Mouse (Mus musculus) forebrain, embryonic 14.5 days (tissue): ENCODE results near the gene Rtbdn. TPM values are rescaled to one million over a fixed set of nuclear protein-coding genes. Genes with fewer than 3 reads are reported as not detected.

ENCODE experiments used
- ATAC-seq: fragments of 200-750 bp; cut with Nextera tagmentation; 2 replicates; pipeline ENCODE4 v1.8.0; 2017; ENCODE audit warnings: mild to moderate bottlenecking, moderate library complexity
- DNase-seq: peaks from one replicate; pipeline ENCODE4 v3.0.0-alpha.2; 2015; ENCODE audit warnings: low spot score
- H3K27ac ChIP-seq: fragments of 300-500 bp; sonication (generic); 2 replicates; pipeline ENCODE4 v1.5.1; 2014; ENCODE audit warnings: low read depth, mild to moderate bottlenecking, control low read depth, low read length, moderate library complexity
- H3K27me3 ChIP-seq: fragments of 300-500 bp; sonication (generic); replicated peaks from 2 replicates; pipeline ENCODE4 v1.6.1; 2014; ENCODE audit warnings: low read length, control low read depth, mixed read lengths; ENCODE audit not compliant: control insufficient read depth, insufficient read depth
- H3K36me3 ChIP-seq: fragments of 300-500 bp; sonication (generic); 2 replicates; pipeline ENCODE4 v1.6.1; 2014; ENCODE audit warnings: low read length, control low read depth; ENCODE audit not compliant: control insufficient read depth, insufficient read depth
- H3K4me1 ChIP-seq: fragments of 300-500 bp; sonication (generic); 2 replicates; pipeline ENCODE4 v1.6.1; 2014; ENCODE audit warnings: antibody characterized with exemption, low read length, control low read depth; ENCODE audit not compliant: control insufficient read depth, insufficient read depth
- H3K4me2 ChIP-seq: fragments of 300-500 bp; sonication (generic); 2 replicates; pipeline ENCODE4 v1.6.1; 2014; ENCODE audit warnings: mild to moderate bottlenecking, control low read depth, low read length
- H3K4me3 ChIP-seq: fragments of 300-500 bp; sonication (generic); 2 replicates; pipeline ENCODE4 v1.5.1; 2014; ENCODE audit warnings: low read depth, low read length, control low read depth
- H3K9ac ChIP-seq: fragments of 300-500 bp; sonication (generic); 2 replicates; pipeline ENCODE4 v1.6.1; 2014; ENCODE audit warnings: mild to moderate bottlenecking, low read length, control low read depth, moderate library complexity
- H3K9me3 ChIP-seq: fragments of 300-500 bp; sonication (generic); replicated peaks from 2 replicates; pipeline ENCODE4 v1.6.1; 2016; ENCODE audit warnings: low read length, control low read depth, mixed read lengths; ENCODE audit not compliant: control insufficient read depth
- WGBS: fragments of 180-500 bp; shearing (Covaris S2); extraction: QIAGEN DNeasy Blood & Tissue Kit; methylation state at CpG from one replicate; pipeline ENCODE4 v1.1.7; 2014; 5-methylcytosine and 5-hydroxymethylcytosine counted together
- polyA plus RNA-seq: library from polyadenylated mRNA; unstranded; fragments of >200 nt; fragmentation: Nextera tagmentation; extraction: Ambion mirVana; gene quantifications from 2 replicates; pipeline ENCODE4 v1.2.1, GENCODE M21; 2014

Rtbdn gene
- polyA plus RNA-seq, 1 experiment from 2014 or later, result 0.47 TPM

DNA sequence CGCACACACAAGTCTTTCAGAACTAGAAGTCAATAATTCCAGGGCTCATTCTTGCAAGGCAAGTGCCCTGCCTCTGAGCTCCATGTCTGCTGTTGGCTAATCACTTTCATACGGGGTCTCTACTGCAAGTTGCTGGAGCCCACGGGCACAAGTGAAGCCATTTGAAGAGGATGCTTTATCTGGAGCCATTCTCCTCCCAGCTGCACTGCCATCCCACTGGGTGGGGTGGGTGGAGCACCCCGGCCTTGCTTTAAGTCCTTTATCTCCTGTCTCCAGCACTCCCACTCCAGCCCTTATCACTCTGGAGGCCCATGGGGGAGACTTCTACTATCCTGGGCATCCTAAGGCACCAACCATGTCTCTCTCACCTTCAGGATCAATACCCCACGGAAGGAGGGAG lies 24.1 kb downstream of the Rtbdn start:
- H3K27ac ChIP-seq, result 0 out of 2 replicates have a peak overlapping the region, but pooled peaks have one; percentile 84

DNA sequence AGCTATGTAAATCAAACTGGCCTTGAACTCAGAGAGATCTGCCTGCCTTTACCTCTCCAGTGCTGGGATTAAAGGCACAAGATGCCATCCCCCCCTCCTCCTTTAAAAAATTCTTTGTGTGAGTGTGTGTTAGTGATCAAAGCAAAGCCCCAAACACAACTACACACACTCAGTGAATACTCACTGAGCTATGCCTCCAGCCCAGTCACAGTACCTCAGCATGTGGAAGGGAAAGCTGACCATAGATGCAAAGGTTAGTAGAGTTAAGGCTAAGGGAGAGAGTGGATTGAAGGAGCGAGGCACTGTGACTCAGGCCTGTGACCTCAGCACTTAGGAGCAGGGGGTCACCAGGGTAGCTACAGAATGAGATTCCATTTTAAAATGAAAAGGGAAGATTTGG lies 26.3 kb downstream of the Rtbdn start:
- peaks cover 49% of the 10 kb centered on the region for H3K36me3 ChIP-seq
- no peak for ATAC-seq
- H3K9ac ChIP-seq, result no peak overlapping the region
- no peaks in the 10 kb centered on the region for H3K9me3 ChIP-seq
- peaks cover 14% of the 10 kb centered on the region for H3K27me3 ChIP-seq
- H3K4me1 ChIP-seq, result peaks cover 29% of the 10 kb centered on the region
- 82% methylated on average over 1 of the region's 1 CpGs for WGBS
- H3K4me2 ChIP-seq, result no peak overlapping the region
- DNase-seq, result no peak
- H3K4me3 ChIP-seq, result no peak overlapping the region
- no peak overlapping the region for H3K27ac ChIP-seq

More for the DNA sequence above, 24.1 kb downstream of the Rtbdn start:
- WGBS, result 67% methylated on average over 5 of the region's 5 CpGs
- no peaks in the 10 kb centered on the region for H3K27me3 ChIP-seq
- no peaks in the 10 kb centered on the region for H3K9me3 ChIP-seq
- peak overlapping the region; percentile 95 for H3K4me2 ChIP-seq
- H3K4me1 ChIP-seq, result peaks cover 15% of the 10 kb centered on the region
- DNase-seq (no peak), ATAC-seq (no peak)
- H3K9ac ChIP-seq, result peak overlapping the region; percentile 99
- peaks cover 49% of the 10 kb centered on the region for H3K36me3 ChIP-seq
- peak overlapping the region; percentile 90 for H3K4me3 ChIP-seq

DNA sequence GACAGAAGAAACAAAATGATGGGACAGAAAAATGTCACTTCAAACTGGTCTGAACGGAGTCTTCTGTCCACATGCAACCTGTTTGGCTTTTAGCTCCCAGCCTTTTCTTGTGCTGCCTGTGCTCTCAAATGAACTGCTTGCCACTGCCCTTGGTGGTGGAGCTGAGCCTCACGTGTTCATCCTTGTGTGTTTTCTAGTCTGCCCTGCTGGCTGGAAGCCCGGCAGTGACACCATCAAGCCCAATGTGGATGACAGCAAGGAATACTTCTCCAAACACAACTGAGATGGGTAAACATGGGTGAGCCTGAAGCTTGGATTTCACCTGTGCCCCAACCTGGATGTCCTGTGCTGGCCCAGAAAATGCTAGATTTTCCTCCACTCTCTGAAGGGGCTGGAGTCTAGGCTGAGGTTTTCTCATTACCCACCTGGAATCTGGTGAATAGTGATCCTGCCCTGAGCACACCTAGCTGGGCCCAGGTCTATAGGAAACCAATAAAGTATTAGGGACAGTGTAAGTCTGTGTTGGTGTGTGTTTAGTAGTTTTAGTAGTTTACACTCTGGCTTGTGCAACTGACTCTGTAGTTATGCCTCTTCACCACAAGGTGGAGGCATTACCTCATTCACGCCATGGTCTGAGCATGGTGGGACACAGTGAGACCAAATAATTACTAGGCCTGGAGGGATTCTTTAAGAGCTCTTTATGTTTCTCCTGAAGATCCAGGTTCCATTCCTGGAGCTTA lies 27.2 kb downstream of the Rtbdn start:
- Histone ChIP-seq H3K9me3 (no peaks in the 10 kb centered on the region), H3K27me3 (peaks cover 22% of the 10 kb centered on the region), H3K4me3 (no peak overlapping the region), H3K4me1 (peaks cover 27% of the 10 kb centered on the region), H3K4me2 (no peak overlapping the region), H3K9ac (no peak overlapping the region), H3K36me3 (peaks cover 49% of the 10 kb centered on the region), H3K27ac (no peak overlapping the region)
- 56% methylated on average over 4 of the region's 4 CpGs for WGBS
- ATAC-seq (0 out of 2 replicates have a peak, but pooled peaks have one; percentile 7), DNase-seq (peak; percentile 83)

DNA sequence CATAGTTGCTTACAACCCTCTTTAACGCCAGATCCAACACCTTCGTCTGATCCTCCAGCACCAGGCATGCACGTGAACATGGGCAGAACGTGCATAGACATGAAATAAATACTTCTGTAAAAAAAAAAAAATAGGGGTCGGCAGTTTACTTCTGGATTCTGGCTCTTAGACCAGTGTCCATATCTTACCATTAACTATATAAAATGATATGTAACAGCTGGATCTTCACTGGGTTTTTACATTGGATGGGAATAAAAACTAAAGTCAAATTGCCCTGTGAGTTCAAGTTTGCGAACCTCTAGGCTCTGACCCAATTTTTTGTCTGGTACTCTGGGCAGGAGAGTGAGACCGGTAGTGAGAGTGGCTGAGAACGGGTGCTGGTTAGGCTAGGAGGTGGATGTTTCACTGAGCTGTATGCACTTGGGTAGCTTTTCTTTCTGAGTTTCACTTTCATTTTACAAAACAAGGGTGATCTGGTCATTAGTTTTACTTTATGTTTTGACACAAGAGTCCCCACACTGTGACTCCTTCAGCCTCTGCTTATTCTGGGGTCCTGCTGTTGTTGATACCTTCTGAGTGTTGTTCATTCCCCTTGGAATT lies 27.9 kb downstream of the Rtbdn start:
- no peaks in the 10 kb centered on the region for H3K9me3 ChIP-seq
- H3K4me2 ChIP-seq, result no peak overlapping the region
- 81% methylated on average over 8 of the region's 8 CpGs for WGBS
- DNase-seq (no peak), ATAC-seq (no peak)
- no peak overlapping the region for H3K9ac ChIP-seq
- no peak overlapping the region for H3K4me3 ChIP-seq
- H3K27me3 ChIP-seq, result peaks cover 27% of the 10 kb centered on the region
- H3K36me3 ChIP-seq, result peaks cover 49% of the 10 kb centered on the region
- no peak overlapping the region for H3K27ac ChIP-seq
- peaks cover 33% of the 10 kb centered on the region for H3K4me1 ChIP-seq

DNA sequence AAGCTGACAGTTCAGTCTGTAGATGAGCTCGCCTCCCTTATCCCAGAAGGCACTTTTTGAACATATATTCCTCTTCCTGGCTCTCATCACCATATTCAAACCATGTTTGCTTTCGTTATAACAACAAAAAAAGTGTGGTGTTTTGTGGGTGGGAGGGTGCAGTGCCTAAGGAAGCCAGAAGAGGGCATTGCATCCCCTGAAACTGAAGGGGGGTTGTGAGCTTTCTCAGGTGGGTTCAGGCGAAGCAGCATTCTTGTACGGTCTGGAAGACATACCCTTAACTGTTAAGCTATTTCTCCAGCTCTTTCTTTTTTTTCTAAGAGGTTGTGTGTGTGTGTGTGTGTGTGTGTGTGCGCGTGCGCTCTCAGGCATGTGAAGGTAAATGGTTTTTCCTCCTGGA lies 28.6 kb downstream of the Rtbdn start:
- H3K9ac ChIP-seq, result no peak overlapping the region
- H3K4me1 ChIP-seq, result peaks cover 33% of the 10 kb centered on the region
- H3K27me3 ChIP-seq, result peaks cover 27% of the 10 kb centered on the region
- H3K4me2 ChIP-seq, result peak overlapping the region; percentile 96
- H3K9me3 ChIP-seq, result no peaks in the 10 kb centered on the region
- ATAC-seq, result no peak
- H3K4me3 ChIP-seq, result peak overlapping the region; percentile 46; the same call in 1 of the 2 replicates
- no peak overlapping the region for H3K27ac ChIP-seq
- peaks cover 49% of the 10 kb centered on the region for H3K36me3 ChIP-seq
- WGBS, result 30% methylated on average over 7 of the region's 7 CpGs
- peak; percentile 62 for DNase-seq

DNA sequence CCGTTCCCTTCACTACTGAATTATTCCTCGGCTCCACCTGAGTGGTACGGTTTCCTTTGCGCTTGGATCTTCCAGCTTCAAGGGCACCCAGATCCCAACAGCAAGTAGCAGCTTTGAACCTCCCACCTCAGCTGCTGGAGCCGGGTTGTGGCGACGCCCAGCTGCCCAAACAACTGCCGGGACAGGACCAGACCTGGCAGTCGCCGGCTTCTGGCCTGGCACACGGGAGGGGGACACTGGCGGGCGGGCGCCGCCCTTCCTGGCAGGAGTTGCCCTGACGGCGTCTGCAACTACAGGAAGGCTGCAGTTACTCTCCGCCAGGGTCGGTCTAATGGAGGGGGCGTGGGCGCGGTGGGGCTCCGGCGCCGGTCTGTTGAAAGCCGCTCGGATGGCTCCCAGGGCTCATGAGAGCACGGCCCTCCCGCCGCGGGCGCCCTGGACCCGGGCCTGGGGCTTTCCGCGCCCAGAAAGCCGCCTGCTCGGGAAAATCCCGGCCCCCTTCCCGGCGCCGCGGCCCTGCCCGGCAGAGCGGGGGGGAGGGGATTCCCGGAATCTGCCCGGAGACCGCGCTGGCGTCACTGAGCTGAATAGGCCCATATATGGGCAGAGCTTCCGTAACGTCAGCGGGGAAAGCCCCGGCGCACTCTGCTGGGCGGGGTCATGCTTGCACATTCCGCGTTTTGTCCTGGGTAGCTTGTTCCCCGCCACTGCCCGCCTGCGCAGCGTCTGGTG lies 29.4 kb downstream of the Rtbdn start:
- Histone ChIP-seq H3K4me3 (peak overlapping the region; percentile 46), H3K27me3 (peaks cover 27% of the 10 kb centered on the region), H3K4me2 (peak overlapping the region; percentile 96), H3K36me3 (peaks cover 42% of the 10 kb centered on the region), H3K9me3 (no peaks in the 10 kb centered on the region), H3K4me1 (peaks cover 31% of the 10 kb centered on the region), H3K9ac (peak overlapping the region; percentile 54; the same call in 1 of the 2 replicates), H3K27ac (no peak overlapping the region)
- ATAC-seq, result peak; percentile 88
- DNase-seq, result peak; percentile 95
- WGBS, result under 1% methylated on average over 56 of the region's 61 CpGs

DNA sequence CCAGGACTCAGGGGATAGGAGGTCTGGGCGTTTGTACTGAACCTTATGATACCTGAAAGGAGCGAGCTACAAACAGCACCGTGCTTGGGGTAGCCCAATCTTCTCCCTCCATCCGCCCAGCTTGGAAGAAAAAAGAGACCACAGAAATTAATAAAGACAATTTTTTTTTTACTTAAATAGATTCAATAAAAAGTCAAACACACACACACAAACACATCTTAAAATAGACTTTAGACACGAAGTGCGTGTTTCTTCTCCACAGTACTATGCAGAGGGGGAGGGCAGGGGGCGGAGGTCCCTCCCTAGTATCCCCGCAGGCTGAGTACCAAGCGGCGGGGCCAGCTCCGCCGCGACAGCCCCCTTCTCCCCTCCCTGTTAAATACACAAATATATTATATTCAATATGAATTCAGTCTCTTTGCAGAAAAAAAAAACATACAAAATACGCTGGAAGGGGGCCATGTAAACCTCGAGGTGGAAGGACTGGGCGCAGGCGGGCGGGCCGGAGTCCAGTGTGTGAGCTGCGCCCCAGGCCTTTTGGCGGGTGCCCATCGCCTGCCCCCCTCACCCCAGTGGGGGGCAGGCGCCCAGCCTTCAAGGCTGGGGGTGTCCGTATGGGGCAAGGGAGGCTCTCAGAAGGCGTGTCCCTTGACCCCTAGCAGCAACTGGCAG lies 30.1 kb downstream of the Rtbdn start:
- peak overlapping the region; percentile 96 for H3K4me2 ChIP-seq
- H3K9me3 ChIP-seq, result no peaks in the 10 kb centered on the region
- H3K36me3 ChIP-seq, result peaks cover 35% of the 10 kb centered on the region
- DNase-seq, result no peak
- no peak overlapping the region for H3K27ac ChIP-seq
- H3K27me3 ChIP-seq, result peaks cover 27% of the 10 kb centered on the region
- peak overlapping the region; percentile 46 for H3K4me3 ChIP-seq
- H3K9ac ChIP-seq, result peak overlapping the region; percentile 68
- 3% methylated on average over 25 of the region's 25 CpGs for WGBS
- ATAC-seq, result no peak
- peaks cover 33% of the 10 kb centered on the region for H3K4me1 ChIP-seq

DNA sequence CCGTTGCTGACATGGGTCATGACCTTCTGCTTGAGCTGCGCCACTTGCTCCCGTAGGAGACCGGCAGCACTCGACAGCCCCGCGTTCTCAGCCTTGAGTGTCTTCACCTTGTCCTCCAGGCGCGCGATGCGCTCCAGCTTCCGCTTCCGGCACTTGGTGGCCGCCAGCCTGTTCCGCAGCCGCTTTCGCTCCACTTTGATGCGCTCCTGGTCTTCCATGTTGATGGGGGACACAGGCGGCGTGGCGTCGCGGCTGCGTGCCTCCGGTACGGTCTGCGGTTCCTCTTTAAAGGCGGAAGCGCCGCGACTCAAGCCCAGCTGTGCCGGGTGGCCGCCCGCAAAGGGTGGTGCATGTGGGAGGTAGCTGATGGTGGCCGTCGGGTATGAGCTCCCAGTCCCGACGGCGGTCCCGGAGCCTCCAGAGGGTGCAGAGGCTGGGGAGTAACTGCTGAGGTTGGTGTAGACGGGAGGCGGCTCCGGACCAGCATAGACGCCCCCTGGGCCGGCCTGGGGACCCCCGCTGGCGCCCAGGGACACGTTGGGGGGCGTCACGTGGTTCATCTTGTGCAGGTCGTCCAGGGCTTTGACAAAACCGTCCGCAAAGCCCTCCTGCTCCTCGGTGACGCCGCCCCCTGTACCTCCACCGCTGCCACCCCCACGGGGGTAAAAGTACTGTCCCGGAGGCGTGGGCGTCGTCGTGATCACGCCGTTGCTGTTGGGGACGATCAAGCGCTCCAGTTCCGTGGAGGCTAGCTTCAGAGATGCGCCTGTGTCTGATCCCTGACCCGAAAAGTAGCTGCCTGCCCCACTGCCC lies 30.9 kb downstream of the Rtbdn start:
- H3K9ac ChIP-seq, result peak overlapping the region; percentile 68
- under 1% methylated on average over 69 of the region's 70 CpGs for WGBS
- H3K9me3 ChIP-seq, result no peaks in the 10 kb centered on the region
- ATAC-seq (no peak), DNase-seq (peak; percentile 61)
- H3K4me3 ChIP-seq, result peak overlapping the region; percentile 46
- peaks cover 33% of the 10 kb centered on the region for H3K4me1 ChIP-seq
- peaks cover 27% of the 10 kb centered on the region for H3K36me3 ChIP-seq
- peaks cover 27% of the 10 kb centered on the region for H3K27me3 ChIP-seq
- H3K4me2 ChIP-seq, result peak overlapping the region; percentile 96
- H3K27ac ChIP-seq, result no peak overlapping the region
